Mouse (Mus musculus): ENCODE results near the gene Slc25a33.

Slc25a33 gene

DNA sequence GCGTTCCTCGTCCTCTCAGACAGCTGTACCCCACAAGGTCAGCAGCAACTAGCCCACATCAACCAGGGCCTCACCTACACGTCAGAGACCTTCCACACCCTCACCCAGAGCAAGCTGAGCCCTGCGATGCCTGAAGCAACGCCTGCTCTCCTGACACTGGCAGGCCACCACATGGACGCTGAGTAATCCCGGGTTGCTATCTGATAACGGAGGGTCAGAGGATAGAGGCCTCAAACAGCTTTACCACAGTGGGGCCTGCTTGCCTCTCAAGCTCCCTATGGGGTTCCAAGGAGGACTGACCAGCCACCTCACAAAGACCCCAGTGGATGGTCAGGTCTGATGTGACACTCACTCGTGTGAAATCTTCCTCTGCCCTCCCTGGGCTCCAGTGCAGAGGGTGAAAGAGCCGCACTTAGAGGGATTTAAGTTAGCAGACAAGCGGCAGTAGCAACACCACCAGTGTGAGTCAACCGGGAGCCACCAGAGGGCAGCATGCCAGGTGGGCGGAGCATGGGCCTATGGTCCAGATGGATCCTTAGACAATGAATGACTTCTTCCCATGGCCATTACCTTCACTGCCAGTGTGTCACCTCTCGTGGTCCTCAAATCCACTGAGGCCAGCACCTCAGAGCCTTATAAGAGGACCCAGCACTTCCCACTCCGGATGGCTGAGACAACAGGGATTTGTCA, 48.3 kb downstream of the Slc25a33 start:
- DNase-seq (ENCODE audit: low spot score), result peak; percentile 46

DNA sequence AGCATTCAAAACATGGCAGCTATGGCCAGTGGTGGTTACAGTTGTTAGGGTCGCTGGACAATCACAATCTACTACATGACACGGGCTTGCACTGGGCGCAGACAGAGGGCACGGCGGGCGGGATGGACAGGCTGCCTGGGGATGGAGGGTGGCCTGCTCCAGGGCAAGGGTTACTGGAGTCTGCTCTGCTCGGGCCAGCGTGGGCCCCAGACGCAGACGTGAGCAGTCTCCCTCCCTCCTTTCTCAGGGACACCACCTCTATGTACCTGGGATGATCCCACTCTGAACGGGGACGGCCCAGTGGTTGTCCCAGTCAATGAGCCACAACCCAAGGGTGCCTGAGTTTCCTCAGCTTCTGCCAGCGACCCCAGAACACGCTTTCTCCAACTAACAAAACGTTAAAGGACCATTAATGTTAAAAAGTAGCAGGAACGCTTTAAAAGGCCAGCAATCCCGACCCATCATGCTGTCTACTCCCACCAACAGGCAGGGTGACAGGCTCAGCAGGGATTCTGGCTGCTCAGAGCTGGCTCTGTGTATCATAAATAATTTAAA, 49.1 kb downstream of the Slc25a33 start:
- no peak for DNase-seq (ENCODE audit: low spot score)

DNA sequence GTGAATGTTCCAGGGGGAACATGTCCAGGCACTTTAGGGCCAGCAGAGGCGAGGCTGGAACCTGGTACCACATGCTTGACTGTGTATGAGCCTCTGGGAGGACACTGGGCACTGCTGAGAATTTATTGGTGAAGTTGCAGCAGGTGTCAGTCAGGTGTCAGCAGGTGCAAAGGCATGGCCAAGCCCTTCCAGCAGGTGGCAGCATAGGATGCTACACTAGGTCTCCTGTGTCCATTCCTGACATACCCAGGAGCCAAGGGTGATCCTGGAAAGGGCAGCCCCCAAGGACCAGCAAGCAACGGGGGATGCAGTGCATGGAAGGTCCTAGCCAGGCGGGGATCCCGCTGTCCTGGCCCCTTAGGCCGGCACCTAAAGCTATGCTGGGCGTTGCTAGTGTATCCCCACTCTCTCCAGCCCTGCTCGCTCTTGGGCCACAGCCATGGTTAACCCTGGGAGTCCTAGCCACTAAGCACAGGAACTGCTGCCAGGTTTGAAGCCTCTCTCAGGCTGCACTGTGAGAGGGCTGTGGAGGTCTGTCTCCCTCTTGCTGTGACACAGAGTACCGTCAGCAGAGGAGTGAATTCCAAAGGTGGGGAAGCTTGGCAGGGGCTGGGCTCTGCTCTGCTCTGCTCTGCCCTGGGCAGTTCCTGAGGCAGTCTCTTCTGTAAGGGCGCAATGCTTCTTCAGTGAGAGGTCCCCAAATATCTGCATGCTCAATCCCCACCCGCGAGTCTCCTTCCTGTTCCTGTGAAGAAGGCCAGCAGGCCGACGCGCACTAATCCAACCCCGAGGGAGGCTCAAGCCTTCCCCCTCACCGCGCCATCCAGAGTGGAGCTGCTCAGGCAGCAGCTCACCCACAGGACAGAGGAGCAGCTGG, 50.0 kb downstream of the Slc25a33 start:
- no peak for DNase-seq (ENCODE audit: low spot score)

- no peak for DNase-seq (ENCODE audit: low spot score)
Measured at GRCm38 (mm10) chr4:149723021-149723390, 51.1 kb downstream of the Slc25a33 start.

DNA sequence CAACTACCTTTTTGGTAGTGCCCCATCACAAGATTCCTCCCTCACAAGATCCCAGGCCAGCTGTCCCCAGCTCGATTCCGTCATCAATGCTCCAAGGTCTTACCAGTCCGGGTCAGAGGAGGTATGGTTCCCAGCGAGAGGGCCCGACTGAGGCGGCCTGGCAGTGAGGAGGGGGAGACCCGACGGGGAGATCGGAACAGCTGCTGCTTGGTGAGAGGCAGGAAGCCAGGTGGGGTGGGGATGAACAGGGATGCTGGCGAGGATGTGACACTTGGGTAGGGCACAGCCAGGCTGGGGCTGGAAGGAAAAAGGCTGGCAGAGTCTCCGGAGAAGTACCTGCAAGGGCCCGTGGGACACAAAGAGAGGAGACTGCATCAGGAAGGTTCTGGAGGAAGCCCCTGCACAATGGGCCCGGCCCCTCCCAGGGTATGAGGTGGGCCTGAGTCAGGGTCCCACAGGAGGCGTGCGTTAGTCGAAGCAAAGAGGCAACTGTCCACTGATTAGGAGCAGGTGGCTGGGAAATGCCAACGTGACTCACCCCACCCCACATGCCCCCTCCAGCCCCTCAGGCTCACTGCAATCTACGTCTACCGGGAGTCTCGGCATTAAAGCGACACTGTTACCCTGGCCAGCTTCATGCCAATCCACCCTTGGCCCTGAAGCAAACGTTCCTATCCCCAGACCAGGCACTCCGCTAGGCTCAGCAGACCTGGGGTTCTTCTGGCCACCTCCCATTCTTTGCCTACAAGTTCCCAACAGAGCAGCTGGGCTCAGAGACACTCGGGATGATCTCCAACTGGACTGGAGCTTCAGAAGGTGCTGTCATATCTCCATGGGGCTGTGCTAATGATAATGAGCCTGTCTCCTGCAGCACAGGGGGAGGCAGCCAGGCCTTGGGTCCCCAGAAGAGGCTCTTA, 51.7 kb downstream of the Slc25a33 start:
- no peak for DNase-seq (ENCODE audit: low spot score)

DNA sequence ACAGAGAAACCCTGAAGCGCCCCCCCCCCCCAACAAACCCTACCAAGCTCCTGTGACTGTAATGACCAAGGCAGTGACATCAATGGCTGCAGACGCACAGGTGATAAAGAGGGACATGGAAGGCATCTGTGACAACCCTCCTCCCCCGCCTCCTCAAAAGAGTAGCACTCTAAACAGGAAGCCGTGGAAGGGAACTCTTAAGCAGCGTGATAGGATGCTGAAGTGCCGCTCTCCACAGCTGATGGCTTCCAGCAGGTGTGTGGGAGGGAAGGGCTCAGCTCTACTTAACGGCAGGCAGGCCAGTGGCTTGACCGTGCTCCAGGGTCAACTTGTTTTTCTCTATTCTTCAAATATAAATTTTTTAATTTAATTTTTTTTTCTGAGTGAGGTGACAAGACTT, 52.9 kb downstream of the Slc25a33 start:
- DNase-seq (ENCODE audit: low spot score), result no peak

- DNase-seq (ENCODE audit: low spot score), result no peak
Measured at GRCm38 (mm10) chr4:149719686-149720085, 54.4 kb downstream of the Slc25a33 start.

DNA sequence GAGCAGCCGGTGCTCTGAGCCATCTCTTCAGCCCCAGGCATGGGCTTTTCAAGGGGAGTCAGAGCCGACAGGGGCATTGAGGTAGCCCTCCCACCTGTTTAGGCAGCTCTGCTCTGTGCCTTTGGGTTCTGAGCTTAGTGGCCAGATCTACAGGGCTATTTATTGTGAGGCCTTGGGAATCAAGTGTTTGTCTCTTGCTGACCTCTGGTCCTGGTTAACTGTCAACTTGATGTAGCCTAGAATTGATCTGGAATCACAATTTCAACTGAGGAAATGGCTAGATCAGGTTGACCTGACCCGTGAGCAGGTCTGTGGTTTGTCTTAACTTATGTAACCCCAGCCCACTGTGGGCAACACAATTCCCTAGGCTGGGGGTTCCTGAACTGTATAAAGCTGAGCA, 59.5 kb downstream of the Slc25a33 start:
- no peak for DNase-seq (ENCODE audit: low spot score)

DNA sequence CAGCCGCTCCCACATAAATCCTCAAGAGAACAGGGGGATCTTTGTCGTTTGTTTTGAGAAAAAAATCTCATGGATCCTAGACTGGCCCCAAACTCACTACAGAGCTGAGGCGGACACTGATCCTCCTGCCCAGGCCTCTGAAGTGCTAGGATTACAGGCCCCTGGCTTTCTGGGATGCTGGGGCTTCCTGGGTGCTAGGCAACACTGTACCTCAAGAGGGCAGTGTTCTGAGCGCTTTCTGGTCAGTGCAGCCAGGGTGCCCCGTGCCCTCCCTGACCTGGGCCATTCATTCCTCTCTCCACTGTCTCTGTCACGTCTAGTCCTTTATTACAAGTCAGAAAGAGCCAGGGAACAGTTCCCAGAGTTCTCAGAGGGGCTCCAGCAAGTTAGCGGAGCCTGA, 62.1 kb downstream of the Slc25a33 start:
- peak; percentile 59 for DNase-seq (ENCODE audit: low spot score)

DNA sequence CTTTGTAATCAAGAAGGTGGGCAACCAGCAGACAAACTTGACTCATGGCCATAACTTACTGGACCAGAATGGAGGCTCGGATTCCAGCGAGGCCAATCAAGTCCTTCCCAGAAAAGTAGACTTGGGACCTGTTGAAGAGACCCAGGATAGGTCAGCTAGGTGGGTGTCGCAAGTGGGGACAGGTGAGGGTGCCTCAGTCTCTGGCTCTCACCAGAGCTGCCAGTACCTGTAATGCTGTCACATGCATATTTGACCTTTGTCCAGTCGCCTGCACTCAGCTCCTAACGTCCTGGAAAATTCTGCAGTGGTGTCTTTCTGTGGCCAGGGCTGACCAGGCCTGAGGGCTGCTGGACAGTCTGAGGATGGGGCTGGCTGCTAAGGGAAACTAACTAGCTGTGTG, 62.6 kb downstream of the Slc25a33 start:
- DNase-seq (ENCODE audit: low spot score), result peak; percentile 79

GRCm38 (mm10) chr4:149710510-149710909, 63.6 kb downstream of the Slc25a33 start:
- DNase-seq (ENCODE audit: low spot score), result peak; percentile 79

DNA sequence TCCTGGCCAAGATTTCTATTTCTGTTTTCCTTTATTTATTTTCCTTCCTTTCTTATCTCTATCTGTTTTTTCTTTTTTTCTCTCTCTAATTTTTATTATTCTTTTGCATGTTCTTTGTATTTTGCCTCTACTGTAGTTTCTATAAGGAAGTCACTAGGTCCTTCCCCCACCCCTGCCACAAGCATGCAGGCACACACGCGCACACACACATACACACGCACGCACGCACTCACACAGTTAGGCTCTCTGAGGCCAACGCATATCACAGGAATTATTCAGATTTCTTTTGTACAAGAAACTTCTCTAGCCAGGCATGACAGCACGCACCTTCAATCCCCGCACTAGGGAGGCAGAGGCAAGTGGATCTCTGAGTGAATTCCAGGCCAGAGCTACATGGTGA, 68.1 kb downstream of the Slc25a33 start:
- no peak for DNase-seq (ENCODE audit: low spot score)

DNA sequence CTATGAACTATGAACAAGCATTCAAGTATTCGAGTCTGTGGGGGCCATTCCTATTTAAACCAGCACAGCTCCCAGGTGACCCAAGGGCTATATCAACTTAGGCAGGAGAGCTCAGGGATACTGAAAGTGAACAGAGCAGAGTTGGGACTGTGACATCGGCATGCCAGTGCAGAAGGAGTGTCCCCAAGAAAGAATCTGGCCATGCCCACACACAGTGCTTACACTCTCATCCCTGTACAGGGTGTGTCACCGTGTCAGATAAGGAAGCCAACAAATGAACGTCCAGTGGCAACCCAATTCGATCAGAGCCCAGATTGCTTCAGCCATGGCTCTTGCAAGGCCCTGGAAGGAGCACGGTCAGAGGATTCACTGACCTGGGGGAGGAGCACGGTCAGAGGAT, 68.8 kb downstream of the Slc25a33 start:
- no peak for DNase-seq (ENCODE audit: low spot score)

- DNase-seq (ENCODE audit: low spot score), result no peak
Measured at GRCm38 (mm10) chr4:149702210-149702979, 71.7 kb downstream of the Slc25a33 start, which contains the start of gene Pik3cd. Gene Pik3cd (minus strand): TSS chr4:149702571.

GRCm38 (mm10) chr4:149701426-149702209, 72.5 kb downstream of the Slc25a33 start:
- DNase-seq (ENCODE audit: low spot score), result no peak

DNA sequence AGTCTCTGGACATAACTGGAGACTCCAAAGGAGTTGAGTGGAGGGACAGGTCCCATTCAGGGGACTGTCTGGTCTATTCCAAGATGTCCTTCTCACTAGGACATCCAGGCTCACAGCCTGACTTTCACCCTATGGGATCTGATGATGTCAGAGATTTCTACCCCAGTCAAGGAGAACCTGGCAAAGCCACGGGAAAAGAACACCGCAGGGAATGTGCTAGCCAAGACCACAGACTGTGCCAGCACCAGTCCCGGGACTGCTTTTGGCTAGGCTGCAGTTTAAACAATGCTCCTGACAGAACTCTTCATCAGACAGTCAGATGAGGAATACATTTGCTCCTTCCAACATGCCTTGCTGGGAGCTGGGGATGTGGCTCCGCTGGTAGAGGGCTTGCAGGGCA, 74.1 kb downstream of the Slc25a33 start:
- DNase-seq (ENCODE audit: low spot score), result no peak

- DNase-seq (ENCODE audit: low spot score), result peak; percentile 75
Measured at GRCm38 (mm10) chr4:149698197-149698821, 75.8 kb downstream of the Slc25a33 start.

GRCm38 (mm10) chr4:149697506-149698196, 76.4 kb downstream of the Slc25a33 start:
- DNase-seq (ENCODE audit: low spot score), result no peak
